Mouse (Mus musculus) embryonic fibroblast, embryonic 13.5 days (primary cell): Measurements from ENCODE around the gene Hist2h2ac.

Source experiments
- CTCF ChIP-seq: IDR thresholded peaks from 2 replicates; pipeline ENCODE4 v1.5.1; 2011; ENCODE audit warnings: mild to moderate bottlenecking, control low read depth, low read length, moderate library complexity, borderline replicate concordance; ENCODE audit not compliant: insufficient read depth
- POLR2A ChIP-seq: IDR thresholded peaks from 2 replicates; pipeline ENCODE4 v1.6.1; 2011; ENCODE audit warnings: low read depth, mild to moderate bottlenecking, control low read depth, low read length, moderate library complexity

DNA sequence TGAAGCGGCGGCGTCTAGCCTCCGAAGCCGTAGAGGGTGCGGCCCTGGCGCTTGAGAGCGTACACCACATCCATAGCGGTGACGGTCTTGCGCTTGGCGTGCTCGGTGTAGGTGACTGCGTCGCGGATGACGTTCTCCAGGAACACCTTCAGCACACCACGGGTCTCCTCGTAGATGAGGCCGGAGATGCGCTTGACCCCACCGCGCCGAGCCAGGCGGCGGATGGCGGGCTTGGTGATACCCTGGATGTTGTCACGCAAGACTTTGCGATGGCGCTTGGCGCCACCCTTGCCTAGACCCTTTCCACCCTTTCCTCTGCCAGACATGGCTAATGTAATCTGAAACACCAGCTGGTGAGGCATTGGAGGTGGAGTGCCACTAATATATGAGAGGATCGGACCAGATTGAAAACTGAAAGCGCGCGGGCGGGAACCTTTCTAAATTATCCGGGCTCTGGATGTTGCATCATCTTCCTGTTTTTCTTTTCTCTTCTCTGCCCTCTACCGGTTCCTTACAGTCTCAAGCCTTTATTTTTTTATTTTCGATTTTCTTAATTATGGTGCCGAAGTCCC, 42.4 kb upstream of the Hist2h2ac start, which contains the start of gene Hist2h4:
- TF ChIP-seq CTCF = no peak; the same call in 1 of the 2 replicates
- TF ChIP-seq POLR2A = peak; percentile 100
